In the genomic region with DNA sequence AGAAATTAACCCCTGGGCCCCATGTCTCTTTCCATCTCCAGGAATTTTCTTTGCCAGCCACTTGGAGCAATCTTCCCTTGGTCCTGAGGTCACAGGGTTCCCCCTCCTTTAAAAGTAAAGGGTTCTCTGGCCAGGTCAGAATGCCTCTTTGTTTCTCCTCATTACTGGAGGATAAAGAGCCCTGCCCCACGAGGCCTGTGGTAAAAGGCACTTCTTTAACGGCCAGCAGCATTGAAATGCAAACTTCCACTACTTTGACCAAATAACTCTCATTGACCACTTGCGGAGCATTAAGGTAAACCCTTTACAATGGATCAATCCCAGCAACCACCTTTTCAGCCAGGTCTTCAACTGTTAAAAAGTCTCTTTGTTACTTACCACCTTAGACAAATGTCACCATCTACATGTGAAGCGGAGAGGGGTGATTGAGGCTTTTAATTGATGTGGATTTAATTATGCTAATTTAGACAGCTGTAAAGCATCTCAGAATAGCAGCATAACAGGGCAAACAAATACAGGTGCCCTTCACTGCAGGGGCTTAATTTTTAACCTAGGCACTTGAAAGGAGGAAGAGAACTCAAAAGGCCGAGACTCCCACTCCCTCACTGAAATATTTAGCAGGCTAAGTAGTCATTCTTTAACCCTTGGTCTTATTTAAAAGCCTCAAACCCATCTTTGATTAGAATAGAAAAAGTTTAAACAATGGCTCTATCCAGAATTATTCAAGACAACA, we compare ENCODE assay signal across 19 mouse cellular contexts.
DNase-seq lines count a peak whose midpoint lies in the region; ATAC-seq lines count a peak whose summit lies in the region.
"Had no signal": no experiment of that assay in that cellular context is flagged by ENCODE, and none has a peak within 500 bp of the region (broad histone marks: within the 10 kb centered on the region; RNA-seq: fewer than 3 reads in every experiment).

No protein-coding gene starts in this region.

- H3K27ac ChIP-seq in forebrain, embryonic 11.5 days (ENCODE audit: low read depth, low read length): no peak overlapping the region
- no peak overlapping the region for H3K27ac ChIP-seq in forebrain, embryonic 15.5 days (replicated peaks)
- no peak overlapping the region for H3K27ac ChIP-seq in kidney, embryonic 14.5 days (ENCODE audit: low read depth, low read length)
- H3K27ac ChIP-seq in midbrain, embryonic 12.5 days (replicated peaks): no peak overlapping the region
- H3K27ac ChIP-seq in midbrain, embryonic 14.5 days (replicated peaks; ENCODE audit: low read depth, low read length): no peak overlapping the region
- H3K27ac ChIP-seq: heart, adult 2 months; heart, embryonic 15.5 days; limb, embryonic 12.5 days; liver, embryonic 13.5 days had no signal

- H3K4me2 ChIP-seq in forebrain, embryonic 11.5 days (ENCODE audit: low read depth, low read length, severe bottlenecking): no peak overlapping the region
- H3K4me2 ChIP-seq in forebrain, embryonic 15.5 days (replicated peaks): no peak overlapping the region
- H3K4me2 ChIP-seq in kidney, embryonic 14.5 days (replicated peaks; ENCODE audit: low read depth, low read length): no peak overlapping the region
- no peak overlapping the region for H3K4me2 ChIP-seq in midbrain, embryonic 12.5 days (replicated peaks)
- H3K4me2 ChIP-seq in midbrain, embryonic 14.5 days (ENCODE audit: low read length): no peak overlapping the region
- H3K4me2 ChIP-seq: heart, embryonic 15.5 days; limb, embryonic 12.5 days; liver, embryonic 13.5 days had no signal

- no peak overlapping the region for H3K9ac ChIP-seq in forebrain, embryonic 11.5 days (ENCODE audit: low read length)
- H3K9ac ChIP-seq in forebrain, embryonic 15.5 days (replicated peaks): no peak overlapping the region
- H3K9ac ChIP-seq in kidney, embryonic 14.5 days (ENCODE audit: low read depth, low read length): no peak overlapping the region
- no peak overlapping the region for H3K9ac ChIP-seq in midbrain, embryonic 12.5 days (replicated peaks)
- no peak overlapping the region for H3K9ac ChIP-seq in midbrain, embryonic 14.5 days (replicated peaks; ENCODE audit: low read length)
- H3K9ac ChIP-seq: heart, embryonic 15.5 days; limb, embryonic 12.5 days; liver, embryonic 13.5 days had no signal

- intact Hi-C loops in left cerebral cortex, postnatal 10 days (cut with DNase I): no loop called here
- intact Hi-C loops in gastrocnemius, postnatal 14 days (cut with DNase I; ENCODE audit: low total_unique reads): no loop called here

- H3K4me3 ChIP-seq in forebrain, embryonic 11.5 days (ENCODE audit: low read depth, low read length): no peak overlapping the region
- H3K4me3 ChIP-seq in forebrain, embryonic 15.5 days: no peak overlapping the region
- no peak overlapping the region for H3K4me3 ChIP-seq in kidney, embryonic 14.5 days (ENCODE audit: low read length)
- H3K4me3 ChIP-seq in midbrain, embryonic 12.5 days: no peak overlapping the region
- H3K4me3 ChIP-seq in midbrain, embryonic 14.5 days (replicated peaks; ENCODE audit: low read depth, low read length): no peak overlapping the region
- H3K4me3 ChIP-seq: heart, adult 2 months; heart, embryonic 15.5 days; limb, embryonic 12.5 days; liver, embryonic 13.5 days had no signal

- 5% methylated on average over 5 of the region's 5 CpGs for WGBS in forebrain, embryonic 11.5 days
- WGBS in forebrain, embryonic 15.5 days: 14% methylated on average over 5 of the region's 5 CpGs
- 43% methylated on average over 5 of the region's 5 CpGs for WGBS in kidney, embryonic 14.5 days
- 17% methylated on average over 5 of the region's 5 CpGs for WGBS in midbrain, embryonic 12.5 days
- 19% methylated on average over 5 of the region's 5 CpGs for WGBS in midbrain, embryonic 14.5 days

- H3K27me3 ChIP-seq in forebrain, embryonic 11.5 days (ENCODE audit: control insufficient read depth, insufficient read depth, low read length): no peaks in the 10 kb centered on the region
- H3K27me3 ChIP-seq in forebrain, embryonic 15.5 days: no peaks in the 10 kb centered on the region
- no peaks in the 10 kb centered on the region for H3K27me3 ChIP-seq in kidney, embryonic 14.5 days (ENCODE audit: control insufficient read depth, insufficient read depth, low read length)
- H3K27me3 ChIP-seq in midbrain, embryonic 12.5 days: no peaks in the 10 kb centered on the region
- no peaks in the 10 kb centered on the region for H3K27me3 ChIP-seq in midbrain, embryonic 14.5 days (ENCODE audit: control insufficient read depth, insufficient read depth, low read length)
- H3K27me3 ChIP-seq: CH12.LX; heart, embryonic 15.5 days; limb, embryonic 12.5 days; liver, embryonic 13.5 days; Patski had no signal

- no peaks in the 10 kb centered on the region for H3K36me3 ChIP-seq in forebrain, embryonic 11.5 days (ENCODE audit: control insufficient read depth, insufficient read depth, low read length)
- H3K36me3 ChIP-seq in forebrain, embryonic 15.5 days: no peaks in the 10 kb centered on the region
- no peaks in the 10 kb centered on the region for H3K36me3 ChIP-seq in kidney, embryonic 14.5 days (ENCODE audit: control insufficient read depth, insufficient read depth, low read length)
- no peaks in the 10 kb centered on the region for H3K36me3 ChIP-seq in midbrain, embryonic 12.5 days
- H3K36me3 ChIP-seq in midbrain, embryonic 14.5 days (ENCODE audit: control insufficient read depth, insufficient read depth, low read length): no peaks in the 10 kb centered on the region
- H3K36me3 ChIP-seq: heart, embryonic 15.5 days; limb, embryonic 12.5 days; liver, embryonic 13.5 days had no signal

- DNase-seq in forebrain, embryonic 11.5 days (ENCODE audit: low spot score): no peak
- no peak for DNase-seq in kidney, postnatal 4 days
- DNase-seq in midbrain, embryonic 14.5 days: no peak
- DNase-seq in left cerebral cortex, postnatal 10 days (ENCODE audit: extremely low spot score in 1 of 2, low spot score in 2 of 2): no peak
- no peak for DNase-seq in gastrocnemius, postnatal 14 days
- DNase-seq: cerebellum, adult 8-10 months; gastrocnemius, postnatal 10 days; heart, adult 2 months; liver, embryonic 13.5 days; lung, postnatal 14 days; thymus, adult 18-20 months had no signal

- H3K9me3 ChIP-seq in forebrain, embryonic 11.5 days (ENCODE audit: control insufficient read depth, low read length): no peaks in the 10 kb centered on the region
- H3K9me3 ChIP-seq in forebrain, embryonic 15.5 days: no peaks in the 10 kb centered on the region
- no peaks in the 10 kb centered on the region for H3K9me3 ChIP-seq in kidney, embryonic 14.5 days (ENCODE audit: control insufficient read depth, low read length)
- no peaks in the 10 kb centered on the region for H3K9me3 ChIP-seq in midbrain, embryonic 12.5 days
- H3K9me3 ChIP-seq in midbrain, embryonic 14.5 days (ENCODE audit: control insufficient read depth, low read length): no peaks in the 10 kb centered on the region
- H3K9me3 ChIP-seq: heart, embryonic 15.5 days; limb, embryonic 12.5 days; liver, embryonic 13.5 days had no signal

- peaks cover 11% of the 10 kb centered on the region for H3K4me1 ChIP-seq in forebrain, embryonic 11.5 days (replicated peaks; ENCODE audit: control insufficient read depth, insufficient read depth, low read length)
- H3K4me1 ChIP-seq in forebrain, embryonic 15.5 days: peaks cover 20% of the 10 kb centered on the region
- no peaks in the 10 kb centered on the region; the same call in 1 of the 2 replicates for H3K4me1 ChIP-seq in kidney, embryonic 14.5 days (ENCODE audit: control insufficient read depth, insufficient read depth, low read length)
- peaks cover 24% of the 10 kb centered on the region for H3K4me1 ChIP-seq in midbrain, embryonic 12.5 days
- H3K4me1 ChIP-seq in midbrain, embryonic 14.5 days (ENCODE audit: control insufficient read depth, insufficient read depth, low read length): peaks cover 17% of the 10 kb centered on the region; the same call in 1 of the 2 replicates
- H3K4me1 ChIP-seq: liver, embryonic 13.5 days had no signal

- ATAC-seq in forebrain, embryonic 11.5 days (replicated peaks; ENCODE audit: low FRiP score): peak; percentile 16; the same call in 1 of the 2 replicates
- ATAC-seq in forebrain, embryonic 15.5 days (replicated peaks): no peak
- ATAC-seq in kidney, embryonic 14.5 days (ENCODE audit: low FRiP score, low TSS enrichment): peak; percentile 52; the same call in 1 of the 2 replicates
- ATAC-seq in midbrain, embryonic 12.5 days (ENCODE audit: low FRiP score, low read depth): 0 out of 2 replicates have a peak, but pooled peaks have one; percentile 14
- ATAC-seq in midbrain, embryonic 14.5 days (ENCODE audit: low FRiP score, low TSS enrichment): no peak
- ATAC-seq: intestine, embryonic 16.5 days had no signal

Comparison
In these comparisons a context has a peak if more than half of its experiments do, and no peak if none do; other contexts are left out.
1. ATAC-seq: peak in forebrain, embryonic 11.5 days (single experiment), kidney, embryonic 14.5 days (single experiment) and midbrain, embryonic 12.5 days (single experiment); none in forebrain, embryonic 15.5 days (single experiment) and midbrain, embryonic 14.5 days (single experiment).